Mouse (Mus musculus): ENCODE measurements at regions not wholly inside any gene's neighbourhood (a gene's known extent, or its start where the extent isn't known, plus 50 kb on each side); places are given as distances from the start of the nearest gene placed in this dataset.

DNA sequence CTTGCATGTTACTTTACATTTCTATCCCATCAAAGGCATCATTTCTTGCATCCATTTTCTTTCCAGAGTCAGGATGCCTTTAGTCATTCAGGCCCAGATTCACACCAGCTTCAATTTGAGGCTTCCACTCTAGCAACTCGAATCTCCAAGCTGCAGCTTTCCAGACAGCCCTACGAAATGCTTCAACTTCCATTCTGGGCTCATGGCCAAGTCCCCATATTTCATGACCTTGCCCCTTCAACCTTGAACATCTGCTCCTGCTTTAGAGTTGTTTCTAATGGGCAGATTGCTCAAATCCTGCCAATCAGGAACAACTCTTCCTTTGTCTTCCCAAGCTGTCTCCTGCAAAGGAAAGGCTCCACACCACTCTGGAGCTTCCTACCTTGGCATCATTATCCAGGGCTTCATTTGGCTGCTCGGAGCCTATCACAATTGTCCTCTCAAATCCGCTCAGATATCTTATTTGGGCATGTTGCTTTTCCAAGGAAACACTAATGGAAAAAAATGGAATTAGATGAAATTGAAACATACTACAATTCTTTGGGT is 104.4 kb upstream of the Prr30 start:
- no peak overlapping the region for H3K4me2 ChIP-seq (ENCODE audit: insufficient read depth, low read depth, poor library complexity, severe bottlenecking)
- H3K36me3 ChIP-seq (replicated peaks in 1 of 2; ENCODE audit: control insufficient read depth in 1 of 2, insufficient read depth in 1 of 2, low read length in 1 of 2): no peaks in the 10 kb centered on the region
- no peaks in the 10 kb centered on the region for H3K4me1 ChIP-seq (ENCODE audit: control insufficient read depth in 1 of 2, insufficient read depth in 2 of 2)
- H3K27ac ChIP-seq (ENCODE audit: insufficient read depth, low read depth): no peak overlapping the region
- DNase-seq (ENCODE audit: extremely low read depth): no peak
- no peaks in the 10 kb centered on the region for H3K79me2 ChIP-seq (replicated peaks; ENCODE audit: control insufficient read depth, extremely low read depth, insufficient read depth, poor library complexity, severe bottlenecking)
- no peak for TF ChIP-seq USF1 (IDR thresholded peaks at IDR 0.05; ENCODE audit: low read depth, low read length)
- no peak for TF ChIP-seq JUND (conservative IDR thresholded peaks at IDR 0.05; ENCODE audit: low read depth, low read length)
- no peak for TF ChIP-seq RCOR1 (conservative IDR thresholded peaks at IDR 0.05; ENCODE audit: low read depth, low read length)
- TF ChIP-seq POLR2A (IDR thresholded peaks at IDR 0.05; ENCODE audit: low read depth, low read length): no peak
- TF ChIP-seq CHD2 (IDR thresholded peaks at IDR 0.05; ENCODE audit: low read length): no peak
- TF ChIP-seq ELF1 (IDR thresholded peaks at IDR 0.05; ENCODE audit: low read depth, low read length): no peak
- TF ChIP-seq UBTF (IDR thresholded peaks at IDR 0.05; ENCODE audit: low read depth, low read length): no peak
- no peak for TF ChIP-seq MXI1 (IDR thresholded peaks at IDR 0.05; ENCODE audit: low read depth, low read length)
- no peak for TF ChIP-seq E2F4 (IDR thresholded peaks at IDR 0.05; ENCODE audit: insufficient replicate concordance, low read depth, low read length)
- TF ChIP-seq SIN3A (IDR thresholded peaks at IDR 0.05; ENCODE audit: low read length): no peak
- no peak for TF ChIP-seq CHD1 (IDR thresholded peaks at IDR 0.05; ENCODE audit: low read depth, low read length)
- TF ChIP-seq MAFK (IDR thresholded peaks at IDR 0.05; ENCODE audit: insufficient replicate concordance, low read length): no peak
- H3K9me3 ChIP-seq (replicated peaks; ENCODE audit: low read length): no peaks in the 10 kb centered on the region
- H3K27me3 ChIP-seq (replicated peaks): no peaks in the 10 kb centered on the region
- in situ Hi-C loops (cut with MboI; ENCODE audit: low pct_ligation_motif_present, low pct_unique_long_range_greater_than_20kb, low sequenced_read_pairs) (no loop called here), dilution Hi-C loops (cut with MboI; ENCODE audit: extremely low pct_ligation_motif_present, extremely low pct_unique_long_range_greater_than_20kb, low sequenced_read_pairs) (no loop called here)
- no peak overlapping the region for H3K4me3 ChIP-seq (replicated peaks in 1 of 3; ENCODE audit: low read depth in 2 of 3, low read length in 2 of 3, poor library complexity in 1 of 3)
- no peak overlapping the region for H3K9ac ChIP-seq (ENCODE audit: insufficient read depth, low read depth)

GRCm38 (mm10) chr14:101297841-101298240 is 97.7 kb upstream of the Prr30 start:
- dilution Hi-C loops (cut with MboI; ENCODE audit: extremely low pct_ligation_motif_present, extremely low pct_unique_long_range_greater_than_20kb, low sequenced_read_pairs): no loop called here
- Histone ChIP-seq H3K36me3 (replicated peaks in 1 of 2; ENCODE audit: control insufficient read depth in 1 of 2, insufficient read depth in 1 of 2, low read length in 1 of 2) (no peaks in the 10 kb centered on the region), H3K9ac (ENCODE audit: insufficient read depth, low read depth) (no peak overlapping the region), H3K4me3 (replicated peaks in 1 of 3; ENCODE audit: low read depth in 2 of 3, low read length in 2 of 3, poor library complexity in 1 of 3) (no peak overlapping the region), H3K79me2 (replicated peaks; ENCODE audit: control insufficient read depth, extremely low read depth, insufficient read depth, poor library complexity, severe bottlenecking) (no peaks in the 10 kb centered on the region), H3K27me3 (replicated peaks) (no peaks in the 10 kb centered on the region), H3K4me1 (ENCODE audit: control insufficient read depth in 1 of 2, insufficient read depth in 2 of 2) (no peaks in the 10 kb centered on the region), H3K9me3 (replicated peaks; ENCODE audit: low read length) (no peaks in the 10 kb centered on the region), H3K4me2 (ENCODE audit: insufficient read depth, low read depth, poor library complexity, severe bottlenecking) (no peak overlapping the region), H3K27ac (ENCODE audit: insufficient read depth, low read depth) (no peak overlapping the region)
- in situ Hi-C loops (cut with MboI; ENCODE audit: low pct_ligation_motif_present, low pct_unique_long_range_greater_than_20kb, low sequenced_read_pairs): no loop called here
- TF ChIP-seq RCOR1 (conservative IDR thresholded peaks at IDR 0.05; ENCODE audit: low read depth, low read length): no peak
- TF ChIP-seq JUN (IDR thresholded peaks at IDR 0.05; ENCODE audit: insufficient read depth, low read depth, low read length): no peak
- TF ChIP-seq MAFK (IDR thresholded peaks at IDR 0.05; ENCODE audit: insufficient replicate concordance, low read length): no peak
- no peak for TF ChIP-seq NELFE (IDR thresholded peaks at IDR 0.05; ENCODE audit: low read depth, low read length)
- TF ChIP-seq ZMIZ1 (IDR thresholded peaks at IDR 0.05; ENCODE audit: low read depth, low read length): no peak
- no peak for TF ChIP-seq MEF2A (IDR thresholded peaks at IDR 0.05; ENCODE audit: borderline replicate concordance, low read depth, low read length)
- no peak for DNase-seq (ENCODE audit: extremely low read depth)

Measured in CH12.LX (cell line).